Mouse (Mus musculus) adipocyte (in vitro differentiated cells): ENCODE measurements around the gene Gm10320.

Experiments
- DNase-seq: peaks from one replicate; pipeline ENCODE4 v3.0.0-alpha.2; 2016; ENCODE audit warnings: low spot score

The Gm10320 gene

DNA sequence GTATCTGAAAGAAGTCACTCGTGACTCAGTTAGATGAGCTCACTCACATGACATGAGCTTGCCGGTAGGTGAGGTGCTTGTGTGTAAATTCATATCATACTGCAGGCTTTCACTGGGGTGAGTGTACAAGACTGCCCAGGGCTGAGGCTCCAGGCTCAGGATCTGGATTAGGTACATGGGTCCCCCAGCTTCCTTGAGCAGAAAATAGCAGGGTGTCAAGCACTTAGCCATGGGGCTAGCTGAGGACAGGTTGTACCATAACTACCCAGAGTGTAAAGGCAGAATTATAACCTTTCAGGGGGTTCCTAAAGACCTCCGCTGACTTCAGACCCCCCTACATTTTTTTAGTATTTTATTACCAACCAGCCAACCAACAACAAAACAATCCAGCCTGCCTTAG, at the start of gene Gm10320:
Gene Gm10320, minus strand, starts transcription at position 93 of the 400 bp plus-strand sequence.
- peak; percentile 21 for DNase-seq

DNA sequence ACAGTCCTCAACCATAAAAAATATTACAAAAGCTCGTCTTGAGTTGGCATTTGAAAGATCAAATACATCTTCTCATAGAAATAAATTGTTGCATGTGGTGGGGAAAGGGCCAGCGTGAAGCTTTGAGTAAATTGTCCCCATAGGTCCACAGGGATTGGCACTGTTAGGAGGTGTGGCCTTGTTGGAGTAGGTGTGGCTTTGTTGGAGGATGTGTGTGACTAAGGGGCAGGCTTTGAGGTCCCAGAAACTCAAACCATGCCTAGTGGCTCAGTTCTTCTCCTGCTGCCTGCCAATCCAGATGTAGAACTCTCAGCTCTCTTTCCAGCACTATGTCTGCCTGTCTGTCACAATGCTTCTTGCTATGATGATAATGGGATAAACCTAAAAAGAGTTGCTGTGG, 49.8 kb upstream of the Gm10320 start:
- no peak for DNase-seq

DNA sequence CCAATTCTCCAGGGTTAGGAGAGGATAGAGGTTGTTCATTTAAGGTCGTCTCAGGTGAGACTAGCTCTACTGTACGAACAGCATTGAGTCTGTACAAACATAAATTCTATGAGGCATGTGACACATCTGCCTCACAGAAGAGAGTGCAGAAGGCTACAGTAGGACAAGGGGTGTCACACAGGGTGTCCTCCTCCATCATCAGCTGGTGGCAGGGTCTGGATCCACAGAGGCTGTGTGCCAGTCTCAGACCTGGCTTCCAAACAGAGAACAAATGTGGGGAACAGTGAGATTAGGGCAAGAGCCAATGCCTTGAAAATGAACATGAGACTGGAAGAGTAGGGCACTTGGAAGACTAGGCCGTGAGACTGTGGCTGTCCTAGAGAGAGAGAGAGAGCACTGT, 48.4 kb upstream of the Gm10320 start:
- no peak for DNase-seq

DNA sequence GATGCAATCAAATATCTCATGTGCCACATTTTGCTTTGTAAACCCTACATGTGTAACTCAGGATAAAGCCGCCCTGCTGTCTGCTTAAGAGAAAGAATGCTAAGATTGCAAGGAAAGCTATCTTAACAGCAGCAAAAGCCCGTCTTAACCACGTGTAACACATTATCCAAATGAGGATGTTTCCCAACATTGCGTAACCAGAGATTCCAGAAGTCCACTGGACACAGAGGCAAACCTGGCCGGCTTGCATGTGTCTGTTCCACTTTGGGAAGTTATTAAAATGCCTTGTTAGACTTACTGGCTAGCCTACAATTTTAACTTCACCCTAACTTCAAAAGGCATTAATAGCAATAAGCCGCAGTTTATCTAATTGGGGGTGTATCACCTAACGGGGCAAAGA, 47.5 kb upstream of the Gm10320 start:
- DNase-seq, result peak; percentile 64

DNA sequence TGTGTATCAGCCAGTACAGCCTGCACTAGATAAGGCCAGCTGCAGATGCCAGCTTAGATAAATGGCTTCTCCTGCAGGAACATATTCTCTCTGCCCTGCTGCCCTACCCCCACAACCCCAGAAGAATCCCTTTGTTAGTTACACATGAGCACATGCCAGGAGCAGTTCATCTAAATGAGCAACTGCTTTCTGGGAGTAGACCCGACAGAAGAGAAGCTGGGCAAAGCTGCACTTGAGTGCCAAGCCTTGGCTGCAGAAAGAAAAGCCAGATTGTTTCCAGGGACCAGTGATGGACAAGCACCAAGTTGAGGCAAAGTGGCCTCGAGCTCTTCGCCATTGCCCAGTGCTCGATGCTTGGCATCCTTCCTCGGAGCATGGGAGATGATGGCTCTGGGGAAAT, 46.8 kb upstream of the Gm10320 start:
- peak; percentile 79 for DNase-seq

DNA sequence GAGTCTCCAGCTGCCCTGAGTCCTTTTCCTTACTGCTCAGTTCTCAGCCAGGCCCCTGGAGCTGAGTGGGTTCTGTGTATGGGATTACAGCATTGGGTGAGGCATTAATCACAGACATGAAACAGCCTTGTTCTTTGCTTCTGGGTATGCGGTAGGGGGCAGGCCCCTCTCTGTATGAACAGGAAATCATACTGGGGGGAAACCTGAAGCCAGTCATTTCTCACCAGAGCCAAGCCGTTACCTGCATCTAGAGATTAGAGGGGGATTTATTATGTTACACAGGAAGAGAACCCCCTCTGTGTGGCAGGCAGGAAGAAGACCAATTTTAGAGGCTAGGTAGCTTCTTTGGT, 43.1 kb upstream of the Gm10320 start:
- no peak for DNase-seq

DNA sequence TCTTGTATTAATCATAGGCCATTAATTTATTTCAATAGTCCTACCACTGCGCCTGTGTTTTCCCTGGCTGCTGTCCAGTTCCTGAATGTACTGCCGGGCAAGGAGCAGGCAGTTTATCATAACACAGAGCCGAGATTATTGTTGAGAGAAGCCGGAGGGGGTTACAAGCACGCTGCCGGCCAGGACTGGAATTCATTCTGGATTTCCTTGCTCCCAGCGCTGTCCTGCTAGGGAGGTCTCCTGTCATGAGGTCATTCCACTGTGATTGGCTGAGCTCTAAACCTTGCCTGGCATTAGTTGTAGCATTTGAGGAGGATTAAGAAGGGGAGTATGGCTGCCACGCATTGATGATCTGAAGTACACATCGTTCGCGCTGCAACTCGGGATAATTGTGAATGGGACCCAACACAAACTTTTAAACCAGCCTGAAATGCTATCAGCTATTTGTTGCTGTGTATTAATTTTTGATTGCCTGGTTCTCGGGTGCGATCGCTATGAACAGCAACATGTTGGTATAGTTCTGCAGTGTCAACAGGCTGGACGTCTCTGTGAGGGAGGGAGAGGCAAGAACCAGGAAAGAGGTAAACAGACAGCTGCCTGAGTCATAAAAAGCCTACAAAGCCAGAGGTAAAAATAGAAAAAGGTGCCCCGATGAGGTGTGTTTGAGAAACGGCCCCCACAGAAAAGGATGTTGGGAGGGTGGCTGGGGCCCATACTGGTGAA, 42.5 kb upstream of the Gm10320 start:
- DNase-seq, result peak; percentile 89

DNA sequence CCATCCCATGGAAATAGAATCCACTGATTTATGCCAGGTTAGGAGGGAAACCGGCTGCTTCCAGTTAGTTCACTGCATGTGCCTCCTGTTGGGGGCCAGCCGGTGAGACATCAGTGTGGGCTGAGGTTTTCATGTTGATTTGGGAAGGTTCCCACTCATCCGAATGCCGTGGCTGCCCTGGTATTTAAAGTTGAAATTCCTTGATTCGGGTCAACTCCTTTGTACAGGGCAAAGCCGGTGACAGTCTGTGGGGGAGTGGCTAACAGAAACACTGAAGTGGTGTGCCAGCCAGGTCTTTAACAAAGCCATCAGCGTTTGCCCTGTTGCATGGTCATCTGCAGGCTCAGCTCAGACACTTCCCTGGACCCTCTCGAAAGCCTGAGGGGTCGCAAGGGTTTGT, 41.6 kb upstream of the Gm10320 start:
- DNase-seq, result peak; percentile 44

DNA sequence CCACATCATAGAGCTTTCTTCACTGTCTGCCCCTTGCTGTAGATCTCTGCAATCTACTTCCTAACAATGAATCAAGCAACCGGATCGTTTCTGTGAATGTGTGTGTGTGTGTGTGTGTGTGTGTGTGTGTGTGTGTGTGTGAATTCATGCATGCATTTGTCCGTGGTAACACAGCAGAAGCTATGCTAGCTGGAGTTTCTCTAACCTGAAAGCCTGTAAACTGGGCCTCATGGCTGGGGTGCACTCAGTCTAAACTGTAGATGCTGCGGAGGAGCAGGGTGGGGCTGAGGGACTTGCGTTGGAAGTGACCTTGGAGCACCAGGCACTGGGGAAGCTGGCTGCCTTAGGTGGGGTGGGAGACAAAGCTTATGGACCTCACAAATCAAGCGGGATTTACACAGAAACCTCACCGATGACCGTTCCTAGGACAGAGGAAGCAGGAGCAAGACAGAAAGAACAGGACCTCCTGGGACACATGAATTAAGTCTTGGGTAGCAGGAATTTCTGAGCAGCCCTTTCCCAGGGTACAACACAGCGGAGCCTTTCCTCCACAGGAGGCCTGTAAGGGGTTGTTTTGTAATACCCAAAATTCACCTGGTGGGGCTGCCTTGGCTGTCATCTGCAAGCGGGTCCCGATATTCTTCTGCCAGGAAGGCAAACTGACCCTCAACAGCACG, 41.0 kb upstream of the Gm10320 start:
- no peak for DNase-seq

DNA sequence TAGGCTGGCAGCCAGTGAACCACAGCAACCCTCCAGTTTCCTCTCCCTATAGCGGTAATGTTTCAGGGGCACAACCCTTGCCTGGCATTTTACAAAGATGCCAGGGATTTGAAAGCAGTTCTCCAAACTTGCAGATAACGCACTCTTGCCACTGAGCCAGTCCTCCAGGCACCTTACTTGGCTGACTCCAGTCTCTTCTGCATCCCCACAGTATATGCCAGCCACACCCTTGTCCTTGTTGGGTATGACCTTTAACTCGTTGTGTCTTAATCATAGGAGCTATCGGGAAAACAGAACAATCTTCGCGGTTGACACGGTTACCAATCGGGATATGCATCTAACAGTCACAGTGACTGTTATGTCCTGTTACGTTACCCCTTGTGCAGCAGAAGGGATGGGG, 40.2 kb upstream of the Gm10320 start:
- no peak for DNase-seq

DNA sequence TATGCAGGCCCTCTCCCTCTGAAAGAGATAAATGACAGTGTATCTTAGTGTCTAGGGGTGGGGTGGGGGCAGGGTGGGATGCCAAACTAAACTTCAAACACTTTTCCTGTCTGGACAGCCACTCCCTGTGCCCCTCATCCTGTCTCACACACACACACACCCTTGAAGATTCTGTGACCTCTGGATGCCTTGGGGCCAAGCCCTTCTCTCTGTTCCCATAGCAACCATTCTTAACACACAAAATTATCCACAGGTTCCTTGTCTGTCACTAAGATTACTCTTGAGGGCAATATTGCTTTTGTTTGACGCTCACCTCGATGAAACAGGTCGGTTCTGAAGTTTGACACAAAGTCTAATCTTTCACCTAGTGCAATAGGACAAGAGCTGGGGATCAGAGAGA, 39.5 kb upstream of the Gm10320 start:
- DNase-seq, result no peak

DNA sequence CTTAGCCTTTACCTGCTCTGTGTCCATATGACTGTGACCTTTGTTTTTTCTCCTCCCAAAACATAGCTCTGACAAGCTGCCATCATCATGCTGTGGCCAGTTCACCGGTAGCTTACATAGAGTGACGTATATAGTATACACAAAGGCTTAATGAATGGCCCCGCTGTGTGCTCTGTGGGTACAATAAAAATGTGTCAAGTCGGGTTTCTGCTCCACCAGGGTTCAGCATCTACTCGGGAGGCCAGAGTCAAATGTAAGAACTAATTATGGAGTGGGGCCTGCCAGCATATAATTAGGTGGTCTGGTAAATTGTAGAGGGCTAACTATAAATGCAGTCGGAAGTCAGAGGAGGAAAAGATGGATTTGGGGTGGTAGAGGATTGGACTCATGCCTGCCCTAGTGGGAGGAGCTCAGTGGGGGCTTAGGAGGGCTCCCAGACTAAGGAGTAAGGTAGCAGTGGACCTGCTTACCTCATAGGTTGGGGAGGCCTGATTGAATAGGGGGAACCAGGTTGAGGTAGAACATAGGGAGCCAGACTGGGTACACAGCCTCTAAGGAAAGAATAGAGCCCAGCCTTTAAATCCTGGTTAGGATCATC, 32.0 kb upstream of the Gm10320 start:
- DNase-seq, result no peak

DNA sequence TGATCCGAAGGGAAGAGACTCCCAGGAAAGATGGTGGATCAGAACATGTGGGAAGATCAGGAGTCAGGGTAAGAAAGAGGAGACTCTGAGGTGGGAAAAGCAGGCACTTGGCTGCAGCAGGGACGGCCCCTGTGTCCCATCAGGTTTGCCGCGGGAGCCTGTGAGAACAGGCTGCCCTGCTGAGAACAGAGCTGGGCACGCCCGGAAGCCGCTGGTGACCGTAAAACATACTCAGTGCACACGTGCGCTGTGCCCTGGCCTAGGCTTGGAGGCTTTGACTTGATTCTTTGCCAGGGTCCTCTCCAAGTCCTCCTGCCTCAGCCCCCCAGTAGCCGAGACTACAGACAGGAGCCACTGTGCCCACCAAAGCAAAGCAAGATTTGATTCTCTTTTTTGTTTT, 26.5 kb upstream of the Gm10320 start:
- no peak for DNase-seq

DNA sequence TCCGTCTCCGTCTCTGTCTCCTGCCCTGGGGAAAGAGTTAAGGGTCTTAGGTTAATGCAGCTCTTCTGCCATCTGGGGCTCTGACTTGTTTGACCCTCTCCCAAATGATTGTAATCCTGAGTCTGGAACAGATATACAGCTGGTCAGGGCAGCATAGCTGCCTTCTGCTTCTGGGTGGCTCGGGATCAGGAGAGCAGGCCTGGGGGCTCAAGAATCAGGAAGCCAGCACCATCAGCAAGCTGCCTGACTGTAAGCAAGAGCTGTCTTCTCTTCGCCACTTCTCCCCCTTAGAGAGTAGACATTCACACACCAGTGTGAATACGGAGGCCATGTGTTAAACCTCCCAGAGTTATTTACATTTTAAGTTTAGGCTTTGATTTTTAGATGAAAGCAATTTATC, 25.9 kb upstream of the Gm10320 start:
- no peak for DNase-seq

DNA sequence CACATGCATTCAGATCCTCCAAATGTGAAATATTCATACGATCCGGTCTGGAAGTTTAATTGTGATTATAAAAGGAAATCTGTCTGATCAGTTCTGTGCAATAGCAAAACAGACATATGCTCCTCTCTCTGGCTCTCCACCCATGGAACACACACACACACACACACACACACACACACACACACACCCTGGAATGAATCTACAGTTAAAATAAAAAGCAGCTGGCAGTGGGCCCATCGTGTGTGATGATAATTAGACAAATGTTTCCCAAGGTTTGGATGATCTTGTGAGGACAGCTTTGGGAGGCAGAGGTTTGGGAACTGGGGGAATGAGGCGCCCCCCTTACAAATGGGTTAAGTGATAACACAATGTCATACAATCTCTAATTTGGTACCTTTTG, 25.2 kb upstream of the Gm10320 start:
- no peak for DNase-seq

DNA sequence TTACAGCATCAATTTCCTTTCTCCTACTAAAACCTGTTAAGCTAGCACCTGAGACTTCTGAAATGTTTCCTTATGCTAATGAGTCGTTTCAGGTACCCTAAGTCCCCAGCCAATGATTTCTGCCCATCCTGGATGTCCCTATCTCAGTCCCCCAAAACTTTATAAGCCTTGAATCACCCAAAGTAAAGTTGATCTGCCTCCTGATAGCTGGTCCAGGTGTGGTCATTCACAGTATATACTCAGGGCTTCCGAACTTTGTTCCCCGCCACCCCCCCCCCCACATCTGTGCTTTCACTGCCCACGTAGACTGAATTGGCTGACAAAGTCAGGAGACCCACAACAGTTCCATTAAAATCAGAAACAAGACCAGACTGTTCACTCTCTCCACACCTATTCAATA, 20.3 kb upstream of the Gm10320 start:
- no peak for DNase-seq

DNA sequence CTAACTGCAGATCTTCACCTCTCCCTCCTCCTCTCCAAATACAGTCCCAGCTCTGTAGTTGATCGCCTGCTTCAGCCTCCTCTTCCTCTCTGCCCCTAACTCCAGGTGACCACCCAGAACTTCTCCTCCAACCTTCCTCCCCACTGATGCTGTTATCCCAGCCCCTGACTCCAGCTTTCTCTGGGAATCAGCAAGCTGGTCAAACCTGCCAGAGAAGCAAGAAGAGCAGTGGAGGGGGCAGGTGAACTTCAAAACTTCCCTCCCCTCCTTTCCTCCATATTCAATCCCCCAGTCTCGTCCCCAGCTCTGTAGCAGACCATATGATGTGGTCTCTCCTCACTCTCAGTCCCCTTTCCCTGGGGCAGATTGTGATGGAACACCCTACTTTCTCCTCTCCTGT, 15.9 kb upstream of the Gm10320 start:
- no peak for DNase-seq

DNA sequence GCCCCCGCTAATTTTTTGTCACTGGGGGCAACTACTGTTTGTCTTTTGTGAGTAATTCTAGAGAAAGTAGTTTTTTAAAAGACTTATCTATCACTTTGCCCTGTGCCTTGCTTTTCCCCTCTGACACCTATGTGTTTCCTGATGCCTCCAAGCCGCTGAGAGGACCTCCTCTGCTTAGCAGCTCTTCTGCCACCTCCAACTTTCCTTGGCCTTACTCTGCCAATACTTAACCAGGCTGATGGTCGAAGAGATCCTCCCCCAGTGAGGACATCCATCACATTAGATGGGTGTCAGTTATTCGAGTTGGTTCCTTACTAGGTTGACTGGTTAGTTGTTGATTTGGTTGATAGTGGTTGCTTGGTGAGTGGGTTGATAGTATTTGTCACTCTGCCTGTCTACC, 14.7 kb upstream of the Gm10320 start:
- no peak for DNase-seq

DNA sequence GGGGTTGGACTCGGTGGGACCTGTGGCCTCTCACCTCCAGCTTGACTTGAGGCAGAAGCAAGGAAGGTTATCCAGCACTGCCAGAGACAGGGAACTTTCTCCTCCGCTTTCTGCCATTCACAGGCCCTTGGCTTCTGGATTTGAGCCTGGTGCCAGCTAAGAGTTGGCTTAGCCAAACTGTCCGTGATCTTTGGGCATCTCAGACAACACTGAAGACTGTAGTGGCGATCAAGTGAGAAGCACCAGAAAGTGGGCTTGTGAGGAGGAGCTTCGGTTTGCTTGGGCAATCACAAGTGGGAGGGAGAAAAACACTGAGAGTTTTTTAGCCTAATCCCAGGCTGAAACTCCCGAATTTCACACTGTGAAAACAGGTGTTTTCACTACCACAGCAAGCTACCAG, 14.2 kb upstream of the Gm10320 start:
- no peak for DNase-seq

DNA sequence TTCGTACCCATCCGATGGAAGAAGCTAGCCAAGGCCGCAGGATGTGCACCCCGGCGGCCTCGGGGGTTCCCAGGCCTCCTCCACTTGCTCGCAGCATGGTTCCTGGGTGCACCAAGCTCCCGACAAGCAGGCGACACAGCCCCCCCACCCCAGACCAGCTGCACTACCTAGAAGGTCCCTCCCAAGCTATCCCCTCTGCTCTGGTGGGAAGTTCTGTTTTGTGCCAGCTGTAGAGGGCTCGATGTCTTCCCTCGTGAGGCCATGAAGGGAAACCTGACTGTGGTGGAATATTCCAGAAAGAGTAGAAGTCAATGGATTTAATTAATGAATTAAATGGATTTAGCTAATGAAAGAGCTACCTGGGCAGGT, 13.7 kb upstream of the Gm10320 start:
- DNase-seq, result no peak

DNA sequence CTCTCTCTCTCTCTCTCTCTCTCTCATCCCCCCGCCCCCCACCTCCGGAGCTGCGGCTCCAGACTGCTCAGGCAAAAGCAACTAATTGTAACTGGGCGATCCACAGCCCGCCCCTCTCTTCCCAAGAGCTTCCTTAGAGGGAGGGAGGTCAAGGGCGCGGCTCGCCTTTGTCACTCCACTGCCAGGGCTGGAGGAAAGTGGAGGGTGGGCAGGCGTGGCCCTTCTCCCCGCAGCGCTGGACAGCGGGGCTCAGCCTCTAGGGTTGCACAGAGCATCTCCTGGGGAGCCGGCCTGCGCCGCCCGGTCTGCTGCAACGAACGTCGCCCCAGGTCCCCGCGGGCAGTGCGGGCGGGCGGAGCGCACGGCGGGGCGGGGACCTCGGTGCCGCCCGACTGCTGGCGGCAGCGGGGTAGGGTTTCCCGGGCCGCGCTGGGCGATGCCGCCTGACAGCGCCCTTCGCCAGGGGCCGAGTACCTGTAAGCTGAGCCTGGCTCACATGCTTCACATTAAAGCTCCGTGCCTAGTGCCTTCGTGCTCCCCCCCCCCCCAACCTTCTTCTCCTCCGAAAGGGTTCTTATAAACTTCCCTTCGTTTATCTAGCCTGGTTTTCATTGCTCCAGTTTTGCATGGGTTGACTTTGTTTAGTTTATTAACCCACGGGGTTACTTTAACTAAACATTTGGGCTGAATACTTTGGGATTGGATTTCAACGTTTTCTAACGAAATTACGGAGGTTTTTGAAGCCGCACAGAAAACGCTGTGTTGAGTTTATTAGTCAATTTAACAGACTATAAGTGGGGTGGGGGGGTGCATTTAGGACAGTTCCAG, 13.1 kb upstream of the Gm10320 start:
- DNase-seq, result no peak

DNA sequence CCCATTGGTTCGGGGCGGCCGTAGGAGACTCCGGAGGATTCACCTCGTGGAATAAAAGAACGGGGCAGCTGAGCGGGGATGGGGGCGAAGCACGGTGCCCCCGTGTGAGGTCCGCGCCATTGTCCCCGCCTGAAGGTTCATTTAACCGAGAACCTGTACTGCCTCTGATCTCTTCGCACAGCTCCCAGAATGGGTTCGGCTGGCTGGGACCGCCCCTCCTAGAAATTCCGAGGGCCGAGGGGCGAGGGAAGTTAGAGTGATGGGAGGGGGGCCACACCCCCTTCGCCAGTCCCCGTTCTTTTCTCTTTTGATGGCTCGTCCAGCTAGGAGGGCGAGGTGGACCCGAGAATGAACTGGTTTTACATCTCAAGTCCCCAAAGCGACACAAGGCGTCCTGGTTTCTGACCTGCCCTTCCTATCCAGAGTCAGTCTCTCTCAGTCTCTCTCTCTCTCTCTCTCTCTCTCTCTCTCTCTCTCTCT, 12.4 kb upstream of the Gm10320 start:
- no peak for DNase-seq

DNA sequence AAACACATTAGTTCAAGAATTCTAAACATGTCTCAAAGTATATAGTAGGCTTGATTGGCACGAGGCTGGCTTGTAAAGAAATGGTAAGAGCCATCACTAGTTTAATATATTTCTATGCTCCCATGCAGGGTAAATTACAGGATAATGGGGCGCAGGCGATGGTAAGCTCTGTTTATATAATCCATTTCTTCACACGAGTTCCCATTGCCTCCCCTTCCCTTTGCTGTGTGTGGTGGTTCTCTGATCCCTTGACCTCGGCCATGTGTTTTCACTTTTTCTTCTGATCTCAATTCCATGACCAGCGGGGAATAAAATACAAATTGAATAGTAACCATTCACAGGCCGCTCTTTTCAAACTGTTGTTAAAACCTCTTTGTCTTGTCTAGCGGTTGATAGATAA, 11.8 kb upstream of the Gm10320 start:
- no peak for DNase-seq
